Mouse (Mus musculus): ENCODE data around the gene Mpzl3. TPM values are rescaled to one million over a fixed set of nuclear protein-coding genes. Genes with fewer than 3 reads are reported as not detected.

Mpzl3 gene
- total and polyA plus RNA-seq, 2 experiments from 2014 or later: 0.68 to 3.1 TPM

GRCm38 (mm10) chr9:45062677-45063076, 7.7 kb downstream of the Mpzl3 start:
- Histone ChIP-seq H3K4me1 (ENCODE audit: control insufficient read depth, insufficient read depth) (no peaks in the 10 kb centered on the region), H3K9ac (replicated peaks; ENCODE audit: low read depth, low read length) (no peak overlapping the region), H3K36me3 (replicated peaks; ENCODE audit: control insufficient read depth, insufficient read depth, low read length) (no peaks in the 10 kb centered on the region), H3K9me3 (replicated peaks; ENCODE audit: control insufficient read depth, low read length) (no peaks in the 10 kb centered on the region), H3K27ac (ENCODE audit: low read depth) (no peak overlapping the region), H3K4me3 (ENCODE audit: low read depth, low read length) (no peak overlapping the region), H3K27me3 (ENCODE audit: control insufficient read depth, insufficient read depth, low read length) (peaks cover 10% of the 10 kb centered on the region), H3K4me2 (ENCODE audit: low read depth, low read length) (no peak overlapping the region)
- no peak for DNase-seq (ENCODE audit: low spot score)
- WGBS: 59% methylated on average over 3 of the region's 3 CpGs
- TF ChIP-seq EP300 (IDR thresholded peaks at IDR 0.05; ENCODE audit: low read depth) (no peak), CTCF (IDR thresholded peaks at IDR 0.05; ENCODE audit: low read depth) (no peak)
- no peak for ATAC-seq (ENCODE audit: insufficient read depth, low read depth)

GRCm38 (mm10) chr9:45064421-45064820, 9.4 kb downstream of the Mpzl3 start:
- DNase-seq (ENCODE audit: low spot score): no peak
- Histone ChIP-seq H3K9me3 (replicated peaks; ENCODE audit: control insufficient read depth, low read length) (no peaks in the 10 kb centered on the region), H3K27ac (ENCODE audit: low read depth) (no peak overlapping the region), H3K36me3 (replicated peaks; ENCODE audit: control insufficient read depth, insufficient read depth, low read length) (no peaks in the 10 kb centered on the region), H3K4me3 (ENCODE audit: low read depth, low read length) (no peak overlapping the region), H3K4me1 (ENCODE audit: control insufficient read depth, insufficient read depth) (no peaks in the 10 kb centered on the region), H3K27me3 (ENCODE audit: control insufficient read depth, insufficient read depth, low read length) (no peaks in the 10 kb centered on the region), H3K4me2 (ENCODE audit: low read depth, low read length) (no peak overlapping the region), H3K9ac (replicated peaks; ENCODE audit: low read depth, low read length) (no peak overlapping the region)
- no peak for TF ChIP-seq EP300 (IDR thresholded peaks at IDR 0.05; ENCODE audit: low read depth)
- TF ChIP-seq CTCF (IDR thresholded peaks at IDR 0.05; ENCODE audit: low read depth): no peak
- 73% methylated on average over 6 of the region's 6 CpGs for WGBS
- ATAC-seq (ENCODE audit: insufficient read depth, low read depth): no peak

GRCm38 (mm10) chr9:45066735-45067134, 11.7 kb downstream of the Mpzl3 start:
- WGBS: 67% methylated on average over 4 of the region's 4 CpGs
- H3K27ac ChIP-seq (ENCODE audit: low read depth): no peak overlapping the region
- TF ChIP-seq CTCF (IDR thresholded peaks at IDR 0.05; ENCODE audit: low read depth) (no peak), EP300 (IDR thresholded peaks at IDR 0.05; ENCODE audit: low read depth) (no peak)
- H3K27me3 ChIP-seq (ENCODE audit: control insufficient read depth, insufficient read depth, low read length): no peaks in the 10 kb centered on the region
- no peak overlapping the region for H3K9ac ChIP-seq (replicated peaks; ENCODE audit: low read depth, low read length)
- no peaks in the 10 kb centered on the region for H3K9me3 ChIP-seq (replicated peaks; ENCODE audit: control insufficient read depth, low read length)
- H3K36me3 ChIP-seq (replicated peaks; ENCODE audit: control insufficient read depth, insufficient read depth, low read length): no peaks in the 10 kb centered on the region
- no peaks in the 10 kb centered on the region for H3K4me1 ChIP-seq (ENCODE audit: control insufficient read depth, insufficient read depth)
- H3K4me2 ChIP-seq (ENCODE audit: low read depth, low read length): no peak overlapping the region
- no peak overlapping the region for H3K4me3 ChIP-seq (ENCODE audit: low read depth, low read length)
- ATAC-seq (ENCODE audit: insufficient read depth, low read depth) (no peak), DNase-seq (ENCODE audit: low spot score) (no peak)

GRCm38 (mm10) chr9:45071800-45072199, 16.8 kb downstream of the Mpzl3 start:
- WGBS: 27% methylated on average over 3 of the region's 3 CpGs

GRCm38 (mm10) chr9:45077859-45078258, 22.9 kb downstream of the Mpzl3 start:
- H3K4me2 ChIP-seq (ENCODE audit: low read depth, low read length): no peak overlapping the region
- DNase-seq (ENCODE audit: low spot score) (no peak), ATAC-seq (ENCODE audit: insufficient read depth, low read depth) (no peak)
- no peaks in the 10 kb centered on the region; the same call in 1 of the 2 replicates for H3K27me3 ChIP-seq (ENCODE audit: control insufficient read depth, insufficient read depth, low read length)
- H3K27ac ChIP-seq (ENCODE audit: low read depth): no peak overlapping the region
- no peak overlapping the region for H3K9ac ChIP-seq (replicated peaks; ENCODE audit: low read depth, low read length)
- H3K36me3 ChIP-seq (replicated peaks; ENCODE audit: control insufficient read depth, insufficient read depth, low read length): no peaks in the 10 kb centered on the region
- no peaks in the 10 kb centered on the region for H3K4me1 ChIP-seq (ENCODE audit: control insufficient read depth, insufficient read depth)
- no peaks in the 10 kb centered on the region for H3K9me3 ChIP-seq (replicated peaks; ENCODE audit: control insufficient read depth, low read length)
- 51% methylated on average over 3 of the region's 3 CpGs for WGBS
- no peak overlapping the region for H3K4me3 ChIP-seq (ENCODE audit: low read depth, low read length)
- TF ChIP-seq CTCF (IDR thresholded peaks at IDR 0.05; ENCODE audit: low read depth): no peak
- no peak for TF ChIP-seq EP300 (IDR thresholded peaks at IDR 0.05; ENCODE audit: low read depth)

More at GRCm38 (mm10) chr9:45071800-45072199, 16.8 kb downstream of the Mpzl3 start:
- DNase-seq (ENCODE audit: low spot score): no peak
- Histone ChIP-seq H3K4me1 (ENCODE audit: control insufficient read depth, insufficient read depth) (no peaks in the 10 kb centered on the region), H3K9ac (replicated peaks; ENCODE audit: low read depth, low read length) (no peak overlapping the region), H3K36me3 (replicated peaks; ENCODE audit: control insufficient read depth, insufficient read depth, low read length) (no peaks in the 10 kb centered on the region), H3K4me3 (ENCODE audit: low read depth, low read length) (no peak overlapping the region), H3K9me3 (replicated peaks; ENCODE audit: control insufficient read depth, low read length) (no peaks in the 10 kb centered on the region), H3K27ac (ENCODE audit: low read depth) (no peak overlapping the region), H3K4me2 (ENCODE audit: low read depth, low read length) (no peak overlapping the region), H3K27me3 (ENCODE audit: control insufficient read depth, insufficient read depth, low read length) (no peaks in the 10 kb centered on the region)
- ATAC-seq (ENCODE audit: insufficient read depth, low read depth): no peak
- no peak for TF ChIP-seq EP300 (IDR thresholded peaks at IDR 0.05; ENCODE audit: low read depth)
- TF ChIP-seq CTCF (IDR thresholded peaks at IDR 0.05; ENCODE audit: low read depth): no peak

- H3K27me3 ChIP-seq (ENCODE audit: control insufficient read depth, insufficient read depth, low read length): no peaks in the 10 kb centered on the region; the same call in 1 of the 2 replicates
- no peak within 1 kb of the TSS for H3K9ac ChIP-seq (replicated peaks; ENCODE audit: low read depth, low read length)
- H3K4me1 ChIP-seq (ENCODE audit: control insufficient read depth, insufficient read depth): no peaks in the 10 kb centered on the region
- no peak for DNase-seq (ENCODE audit: low spot score)
- no peak within 1 kb of the TSS for H3K4me3 ChIP-seq (ENCODE audit: low read depth, low read length)
- ATAC-seq (ENCODE audit: insufficient read depth, low read depth): no peak
- H3K27ac ChIP-seq (ENCODE audit: low read depth): no peak within 1 kb of the TSS
- no peaks in the 10 kb centered on the region for H3K9me3 ChIP-seq (replicated peaks; ENCODE audit: control insufficient read depth, low read length)
- H3K4me2 ChIP-seq (ENCODE audit: low read depth, low read length): no peak within 1 kb of the TSS
- no peaks in the 10 kb centered on the region for H3K36me3 ChIP-seq (replicated peaks; ENCODE audit: control insufficient read depth, insufficient read depth, low read length)
- WGBS: 76% methylated on average over 5 of the region's 5 CpGs
- TF ChIP-seq CTCF (IDR thresholded peaks at IDR 0.05; ENCODE audit: low read depth): no peak
- no peak for TF ChIP-seq EP300 (IDR thresholded peaks at IDR 0.05; ENCODE audit: low read depth)
Measured at GRCm38 (mm10) chr9:45079011-45079410, 24.0 kb downstream of the Mpzl3 start, which contains the start of gene Jaml. Gene Jaml, plus strand, starts transcription at chr9:45079183.

Measured in heart, postnatal 0 days (tissue).